Mouse (Mus musculus) natural killer cell, adult 2 months (primary cell): ENCODE data around the gene Ddx6.
"Not testable (repeated sequence)": the region's sequence is repeated elsewhere in the genome, so short reads cannot be mapped to it uniquely, and the experiment has no call there.

Source experiments
- DNase-seq, 2 experiments: peaks; one replicate each; pipeline ENCODE4 v3.0.0; 2022; ENCODE audit warnings: low spot score in 2 of 2

Ddx6 gene

GRCm38 (mm10) chr9:44604779-44605615 lies at the start of gene Ddx6:
Gene Ddx6 (plus strand): TSS chr9:44604892.
- DNase-seq, result peak; percentile 59 to 70

GRCm38 (mm10) chr9:44561597-44561996 lies 43.1 kb upstream of the Ddx6 start, which contains the start of gene Cxcr5:
Gene Cxcr5 (minus strand): TSS chr9:44561877.
- DNase-seq, result no peak

- DNase-seq, result no peak
These were observed 41.8 kb upstream of the Ddx6 start for GRCm38 (mm10) chr9:44562936-44563335.

GRCm38 (mm10) chr9:44565367-44565766 lies 39.3 kb upstream of the Ddx6 start:
- no peak for DNase-seq

GRCm38 (mm10) chr9:44567338-44568082 lies 37.2 kb upstream of the Ddx6 start:
- DNase-seq, result peak; percentile 65 to 76

DNA sequence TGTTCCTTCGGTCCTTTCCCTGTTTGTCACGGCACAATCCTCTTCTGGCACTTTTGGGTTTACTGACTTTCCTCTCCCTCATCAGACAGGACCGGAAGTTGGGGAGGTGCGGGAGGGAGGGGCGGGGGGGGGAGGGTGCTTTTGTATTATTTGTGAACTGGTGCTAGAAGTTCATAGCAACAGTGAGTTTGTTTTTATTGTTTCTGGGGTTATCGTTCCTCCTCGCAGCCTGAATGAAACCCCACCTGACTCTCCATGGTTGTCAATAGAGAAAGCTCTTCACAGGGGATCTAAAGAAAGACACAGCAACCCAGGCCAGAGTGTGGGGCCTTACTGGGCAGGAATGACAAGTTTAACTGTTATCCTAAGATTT lies 36.6 kb upstream of the Ddx6 start:
- no peak for DNase-seq

DNA sequence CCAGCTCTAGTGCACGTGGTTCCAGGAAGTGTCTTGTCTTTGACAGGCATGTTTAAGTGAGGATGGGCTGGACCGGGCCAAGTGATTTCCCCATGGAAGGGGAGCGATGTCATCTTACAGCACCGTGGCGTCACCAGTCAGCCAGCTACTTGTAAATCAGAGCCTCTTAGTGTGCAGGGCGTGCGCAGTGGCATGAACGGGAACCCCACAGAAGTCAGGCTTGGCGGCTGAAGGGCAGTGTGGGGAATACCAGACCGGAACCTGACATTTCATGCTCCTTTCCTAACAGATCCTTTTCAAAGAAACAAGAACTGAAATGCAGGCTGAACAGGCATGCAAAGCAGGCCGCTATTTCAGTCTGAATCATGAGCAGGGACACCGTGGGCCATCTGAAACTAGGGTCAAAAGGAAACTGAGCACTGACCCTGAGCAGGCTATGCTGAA lies 33.7 kb upstream of the Ddx6 start:
- peak in 1 of 2 experiments; percentile 83 for DNase-seq

GRCm38 (mm10) chr9:44573306-44573705 lies 31.4 kb upstream of the Ddx6 start:
- peak in 1 of 2 experiments; percentile 29 for DNase-seq

DNA sequence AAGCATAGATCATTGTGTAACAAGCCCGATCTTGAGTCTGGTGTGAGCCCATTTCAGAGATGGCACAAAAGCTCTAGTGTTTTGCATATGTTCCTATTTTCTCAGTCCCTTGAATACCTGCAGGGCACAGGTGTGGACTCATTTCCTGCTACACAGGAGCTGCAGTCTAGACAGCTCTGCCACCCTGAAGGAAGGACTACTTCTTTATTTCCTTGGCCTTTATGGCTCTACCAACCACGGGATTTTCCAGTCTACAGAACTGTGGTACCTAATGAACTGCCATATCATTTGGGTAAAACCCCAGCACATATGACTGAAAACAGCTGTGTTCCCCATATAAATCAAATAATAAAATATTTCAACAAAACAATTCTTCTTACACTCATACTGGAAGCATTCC lies 29.6 kb upstream of the Ddx6 start:
- DNase-seq, result peak in 1 of 2 experiments; percentile 27

- DNase-seq, result not testable (repeated sequence)
These were observed 28.6 kb upstream of the Ddx6 start for GRCm38 (mm10) chr9:44576046-44576445.

DNA sequence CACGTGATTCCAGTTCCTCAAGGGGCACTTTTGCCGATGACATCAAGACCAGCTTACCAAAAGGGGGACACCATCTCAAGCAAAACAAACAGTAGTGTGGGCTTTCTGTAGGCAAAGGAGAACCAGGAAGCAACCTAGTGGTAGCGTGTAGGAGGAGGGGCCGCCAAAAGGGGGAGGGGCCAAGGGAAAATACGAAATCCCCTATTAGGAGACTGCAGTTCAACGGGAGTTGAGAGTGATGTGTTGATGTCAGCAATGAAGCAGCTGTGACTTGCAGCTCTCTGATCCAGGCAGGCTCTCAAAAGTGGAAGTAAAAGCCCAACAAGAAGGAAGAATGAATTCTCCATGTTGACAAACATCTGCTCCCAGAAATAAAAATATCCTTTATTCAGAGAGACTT lies 25.3 kb upstream of the Ddx6 start:
- DNase-seq, result peak; percentile 72 to 89

GRCm38 (mm10) chr9:44580085-44580484 lies 24.6 kb upstream of the Ddx6 start:
- DNase-seq, result no peak

GRCm38 (mm10) chr9:44581423-44581822 lies 23.3 kb upstream of the Ddx6 start:
- DNase-seq, result peak in 1 of 2 experiments; percentile 73

DNA sequence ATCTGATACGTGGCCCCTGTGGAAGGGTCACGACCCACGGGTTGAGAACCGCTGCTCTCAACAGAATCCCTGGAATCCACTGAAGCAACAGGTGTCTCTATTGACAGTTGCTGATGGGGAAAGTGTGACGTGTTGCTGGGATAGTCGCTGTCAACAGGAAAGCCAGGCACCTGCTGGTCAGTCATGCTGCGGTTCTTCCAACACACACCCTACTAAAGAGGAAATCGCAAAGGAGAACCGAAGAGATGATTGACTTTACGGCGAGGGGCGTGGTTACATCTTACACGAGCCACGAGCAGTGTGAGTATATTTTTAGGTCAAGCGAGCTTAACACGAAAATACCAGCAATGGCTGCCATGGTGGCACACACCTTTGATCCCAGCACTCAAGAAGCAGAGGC lies 22.3 kb upstream of the Ddx6 start:
- DNase-seq, result peak; percentile 49 to 88

DNA sequence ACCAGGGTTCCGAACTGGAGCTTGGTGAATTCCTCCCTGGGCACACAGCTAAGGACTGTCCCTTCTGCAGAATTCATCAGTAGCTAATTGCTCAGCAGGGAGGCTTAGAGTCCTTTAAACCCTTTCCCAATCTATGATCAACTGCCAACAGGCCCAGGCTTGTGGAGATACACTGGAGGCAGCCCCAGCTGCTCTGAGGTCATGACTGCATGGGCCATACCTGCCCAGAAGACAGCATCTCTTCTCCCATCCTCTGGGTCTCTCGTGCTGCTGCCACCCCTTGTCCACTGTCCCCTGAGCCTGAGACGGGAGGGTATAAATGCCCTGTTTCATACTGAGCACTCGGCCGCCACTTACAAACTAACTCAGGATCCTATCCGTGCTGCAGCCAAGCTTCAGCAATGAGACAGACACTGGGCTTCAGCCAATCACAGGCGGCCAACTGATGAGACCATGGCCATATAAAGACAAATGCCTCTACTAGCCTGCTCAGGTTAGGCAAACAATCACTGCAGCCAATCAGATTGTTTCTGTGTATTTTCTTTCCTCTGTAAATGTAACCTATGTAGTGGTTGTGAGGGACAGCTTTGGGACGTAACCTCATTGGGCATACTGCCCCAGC lies 17.9 kb upstream of the Ddx6 start:
- no peak for DNase-seq

- DNase-seq, result no peak
These were observed 17.2 kb upstream of the Ddx6 start for GRCm38 (mm10) chr9:44587262-44588160.

GRCm38 (mm10) chr9:44588605-44589004 lies 16.1 kb upstream of the Ddx6 start:
- DNase-seq, result no peak

DNA sequence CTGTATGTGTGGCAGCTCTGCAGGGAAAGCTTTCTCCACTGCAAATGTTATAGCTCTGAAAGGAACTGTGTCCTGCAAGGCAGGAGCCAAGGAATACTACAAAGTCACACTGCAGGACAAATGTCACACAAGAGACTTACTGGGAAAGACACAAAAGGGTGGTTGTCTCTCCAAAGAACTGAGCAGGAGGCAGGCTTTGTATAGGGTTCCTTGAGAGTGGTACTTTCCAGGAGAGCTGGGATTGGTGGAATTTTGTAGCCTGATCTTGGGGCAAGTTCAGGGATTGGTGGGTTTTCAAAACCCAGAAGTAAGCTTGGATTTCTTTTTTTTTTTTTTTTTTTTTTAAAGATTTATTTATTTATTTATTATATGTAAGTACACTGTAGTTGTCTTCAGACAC lies 15.6 kb upstream of the Ddx6 start:
- no peak for DNase-seq

- DNase-seq, result no peak
These were observed 13.7 kb upstream of the Ddx6 start for GRCm38 (mm10) chr9:44590969-44591368.

DNA sequence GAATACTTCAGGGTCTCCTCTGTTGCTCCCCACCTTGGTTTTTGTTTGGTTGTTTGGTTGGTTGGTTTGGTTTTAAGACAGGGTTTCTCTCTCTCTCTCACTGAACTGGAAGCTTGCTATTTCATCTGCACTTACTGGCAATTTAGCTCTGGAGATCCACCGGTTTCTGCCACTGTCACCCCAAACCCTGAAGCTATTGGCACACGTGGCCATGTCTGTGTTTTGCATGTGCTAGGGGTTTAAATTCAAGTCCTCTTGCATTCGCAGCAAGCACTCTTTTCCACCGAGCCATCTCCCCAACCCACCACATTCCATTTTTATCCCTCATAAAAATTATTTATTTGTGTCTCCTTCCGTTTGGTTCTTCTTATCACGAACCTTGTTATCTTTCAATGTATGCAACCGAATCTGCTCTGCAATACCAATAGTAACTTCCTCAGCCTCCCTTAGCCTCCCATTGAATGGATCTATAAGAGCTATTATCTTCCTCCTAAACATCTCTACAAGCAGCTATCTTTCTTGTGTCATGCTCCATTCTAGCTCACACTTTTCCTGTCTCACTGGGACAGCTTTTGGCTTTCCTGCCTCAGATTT lies 13.0 kb upstream of the Ddx6 start:
- no peak for DNase-seq

DNA sequence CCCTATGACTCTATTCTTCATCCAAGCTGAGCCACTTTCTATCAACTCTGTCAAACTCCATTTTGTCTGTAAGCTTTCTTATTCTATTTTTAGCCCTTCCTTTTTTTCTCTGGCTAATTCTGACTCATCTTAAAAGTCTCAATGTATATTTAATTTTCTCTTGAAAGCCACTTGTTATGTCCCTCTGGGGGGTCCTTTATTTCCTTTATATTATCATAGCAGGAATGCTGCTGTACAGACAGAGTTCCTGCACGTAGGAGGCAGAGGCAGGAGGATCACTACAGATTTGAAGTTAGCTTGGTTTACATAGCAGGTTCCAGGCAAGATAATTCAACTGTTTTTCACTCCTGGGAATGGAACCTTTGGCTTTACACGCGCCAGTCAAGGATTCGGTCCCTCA lies 11.5 kb upstream of the Ddx6 start:
- no peak for DNase-seq
